Mouse (Mus musculus) embryo, embryonic 10.5 days (tissue): ENCODE results near the gene Pla2r1.
A peak's percentile ranks its signal among the peaks of the same experiment; 100 is the strongest.

Experiments
- DNase-seq: peaks from one replicate; pipeline ENCODE4 v3.0.0-alpha.2; 2015; ENCODE audit warnings: low spot score

Gene Pla2r1

GRCm38 (mm10) chr2:60552902-60553682, at the start of gene Pla2r1:
Pla2r1 (minus strand) TSS chr2:60553308.
- DNase-seq = peak; percentile 75

- no peak for DNase-seq
These were observed 48.2 kb upstream of the Pla2r1 start for GRCm38 (mm10) chr2:60601326-60601725.

GRCm38 (mm10) chr2:60600863-60601262, 47.8 kb upstream of the Pla2r1 start:
- no peak for DNase-seq

- no peak for DNase-seq
These were observed 30.3 kb upstream of the Pla2r1 start for GRCm38 (mm10) chr2:60583416-60583815.

- no peak for DNase-seq
These were observed 1.5 kb upstream of the Pla2r1 start for GRCm38 (mm10) chr2:60554561-60554960.

- DNase-seq = no peak
These were observed 769 bp downstream of the Pla2r1 start for GRCm38 (mm10) chr2:60552177-60552901.

GRCm38 (mm10) chr2:60551673-60552072, 1.4 kb downstream of the Pla2r1 start:
- no peak for DNase-seq

- DNase-seq = no peak
These were observed 2.6 kb downstream of the Pla2r1 start for GRCm38 (mm10) chr2:60550521-60550920.

- no peak for DNase-seq
These were observed 3.3 kb downstream of the Pla2r1 start for GRCm38 (mm10) chr2:60549851-60550250.

- DNase-seq = no peak
These were observed 7.0 kb downstream of the Pla2r1 start for GRCm38 (mm10) chr2:60546082-60546481.

- no peak for DNase-seq
These were observed 9.1 kb downstream of the Pla2r1 start for GRCm38 (mm10) chr2:60544006-60544405.

- DNase-seq = no peak
These were observed 11.4 kb downstream of the Pla2r1 start for GRCm38 (mm10) chr2:60541745-60542144.

- no peak for DNase-seq
These were observed 12.8 kb downstream of the Pla2r1 start for GRCm38 (mm10) chr2:60540346-60540745.

GRCm38 (mm10) chr2:60538710-60539109, 14.4 kb downstream of the Pla2r1 start:
- DNase-seq = no peak

- DNase-seq = no peak
These were observed 14.8 kb downstream of the Pla2r1 start for GRCm38 (mm10) chr2:60538274-60538673.

- no peak for DNase-seq
These were observed 18.4 kb downstream of the Pla2r1 start for GRCm38 (mm10) chr2:60534755-60535154.

GRCm38 (mm10) chr2:60533026-60533425, 20.1 kb downstream of the Pla2r1 start:
- no peak for DNase-seq

GRCm38 (mm10) chr2:60532495-60532894, 20.6 kb downstream of the Pla2r1 start:
- DNase-seq = no peak

GRCm38 (mm10) chr2:60515817-60516216, 37.3 kb downstream of the Pla2r1 start:
- peak; percentile 36 for DNase-seq

GRCm38 (mm10) chr2:60514863-60515262, 38.2 kb downstream of the Pla2r1 start:
- no peak for DNase-seq

GRCm38 (mm10) chr2:60510718-60511117, 42.4 kb downstream of the Pla2r1 start:
- DNase-seq = no peak

GRCm38 (mm10) chr2:60505145-60505544, 48.0 kb downstream of the Pla2r1 start:
- no peak for DNase-seq

- DNase-seq = no peak
These were observed 48.4 kb downstream of the Pla2r1 start for GRCm38 (mm10) chr2:60504718-60505117.
